Mouse (Mus musculus) embryonic facial prominence, embryonic 12.5 days (tissue): ENCODE results near the gene Zcwpw1. TPM values are rescaled to one million over a fixed set of nuclear protein-coding genes. Genes with fewer than 3 reads are reported as not detected.
"Not testable (repeated sequence)": the region's sequence is repeated elsewhere in the genome, so short reads cannot be mapped to it uniquely, and the experiment has no call there.

ENCODE experiments used
- ATAC-seq: fragments of 200-750 bp; cut with Nextera tagmentation; 2 replicates; pipeline ENCODE4 v1.8.0; 2017; ENCODE audit not compliant: insufficient number of reproducible peaks, insufficient read depth, low FRiP score, low TSS enrichment
- H3K27ac ChIP-seq: fragments of 300-500 bp; sonication (generic); 2 replicates; pipeline ENCODE4 v1.5.1; 2016; ENCODE audit warnings: mild to moderate bottlenecking
- H3K27me3 ChIP-seq: fragments of 300-500 bp; sonication (generic); 2 replicates; pipeline ENCODE4 v1.6.1; 2016; ENCODE audit warnings: mild to moderate bottlenecking, moderate library complexity
- H3K36me3 ChIP-seq: fragments of 300-500 bp; sonication (generic); 2 replicates; pipeline ENCODE4 v1.6.1; 2016; ENCODE audit warnings: mild to moderate bottlenecking
- H3K4me1 ChIP-seq: fragments of 300-500 bp; sonication (generic); 2 replicates; pipeline ENCODE4 v1.6.1; 2016
- H3K4me2 ChIP-seq: fragments of 300-500 bp; sonication (generic); replicated peaks from 2 replicates; pipeline ENCODE4 v1.6.1; 2016; ENCODE audit warnings: mild to moderate bottlenecking, moderate library complexity
- H3K4me3 ChIP-seq: fragments of 300-500 bp; sonication (generic); 2 replicates; pipeline ENCODE4 v1.5.1; 2016; ENCODE audit warnings: mild to moderate bottlenecking
- H3K9ac ChIP-seq: fragments of 300-500 bp; sonication (generic); 2 replicates; pipeline ENCODE4 v1.6.1; 2016; ENCODE audit warnings: mild to moderate bottlenecking, moderate library complexity
- H3K9me3 ChIP-seq: fragments of 300-500 bp; sonication (generic); 2 replicates; pipeline ENCODE4 v1.6.1; 2016; ENCODE audit warnings: mild to moderate bottlenecking, moderate library complexity
- WGBS: fragments of 180-500 bp; shearing (Covaris S2); methylation state at CpG from one replicate; pipeline ENCODE4 v1.1.7; 2016; 5-methylcytosine and 5-hydroxymethylcytosine counted together
- polyA plus RNA-seq: library from polyadenylated mRNA; unstranded; fragments of >200 nt; fragmentation: Nextera tagmentation; extraction: Ambion mirVana; gene quantifications from 2 replicates; pipeline ENCODE4 v1.2.1, GENCODE M21; 2016

The Zcwpw1 gene
- polyA plus RNA-seq, 1 experiment from 2014 or later: 39.3 TPM

GRCm38 (mm10) chr5:137826421-137826820 is 38.8 kb downstream of the Zcwpw1 start:
- no peak for ATAC-seq
- H3K27me3 ChIP-seq: no peaks in the 10 kb centered on the region
- H3K4me2 ChIP-seq: no peak overlapping the region
- no peaks in the 10 kb centered on the region for H3K4me1 ChIP-seq
- no peak overlapping the region for H3K27ac ChIP-seq
- H3K36me3 ChIP-seq: no peaks in the 10 kb centered on the region
- H3K4me3 ChIP-seq: no peak overlapping the region
- no peak overlapping the region for H3K9ac ChIP-seq
- WGBS: 55% methylated on average over 7 of the region's 7 CpGs
- H3K9me3 ChIP-seq: no peaks in the 10 kb centered on the region

DNA sequence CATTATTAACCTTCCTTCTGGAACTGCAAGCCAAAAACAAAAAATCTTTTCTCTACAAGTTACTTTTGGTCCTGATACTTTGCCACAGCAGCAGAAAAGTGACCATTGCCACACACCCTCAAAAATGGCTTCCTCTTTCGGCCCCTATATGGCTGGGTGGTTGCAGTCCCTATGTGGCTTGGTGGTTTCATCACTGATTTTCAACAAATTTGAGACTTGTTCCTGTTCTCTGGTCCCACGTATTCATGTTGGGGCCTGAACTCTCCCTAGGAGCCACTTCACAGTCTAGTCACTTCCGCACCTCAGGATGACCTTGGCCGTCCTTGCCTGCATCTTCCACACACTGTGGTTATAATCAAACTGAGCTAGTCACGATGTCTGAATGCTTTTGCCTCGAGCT is 41.1 kb downstream of the Zcwpw1 start:
- WGBS: 81% methylated on average over 6 of the region's 6 CpGs
- Histone ChIP-seq H3K4me3 (no peak overlapping the region), H3K9me3 (no peaks in the 10 kb centered on the region), H3K27me3 (no peaks in the 10 kb centered on the region), H3K4me1 (no peaks in the 10 kb centered on the region), H3K36me3 (no peaks in the 10 kb centered on the region), H3K4me2 (no peak overlapping the region), H3K9ac (no peak overlapping the region), H3K27ac (no peak overlapping the region)
- no peak for ATAC-seq

DNA sequence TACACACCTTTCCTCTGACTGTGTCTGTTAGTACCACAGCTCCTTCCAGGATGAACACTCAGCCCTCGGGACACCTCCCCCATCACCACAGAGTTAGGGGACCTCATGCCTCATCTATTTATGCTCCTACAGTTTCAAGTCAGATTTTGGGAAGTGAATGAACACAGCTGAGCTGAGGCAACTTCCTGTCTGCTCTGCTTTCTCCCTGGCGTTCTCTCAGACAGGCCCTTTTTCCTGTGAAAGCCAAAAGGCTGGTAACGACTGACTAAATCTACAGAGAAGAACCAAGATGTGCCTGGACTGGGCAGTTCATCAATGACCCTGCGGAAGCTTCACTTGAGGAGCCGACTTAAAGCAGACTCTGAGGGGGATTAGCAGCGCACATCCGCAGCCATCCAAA is 42.6 kb downstream of the Zcwpw1 start:
- no peaks in the 10 kb centered on the region for H3K36me3 ChIP-seq
- no peaks in the 10 kb centered on the region for H3K9me3 ChIP-seq
- no peak overlapping the region for H3K9ac ChIP-seq
- WGBS: 80% methylated on average over 7 of the region's 7 CpGs
- H3K27me3 ChIP-seq: no peaks in the 10 kb centered on the region
- H3K4me1 ChIP-seq: no peaks in the 10 kb centered on the region
- ATAC-seq: no peak
- no peak overlapping the region for H3K27ac ChIP-seq
- no peak overlapping the region for H3K4me3 ChIP-seq
- no peak overlapping the region for H3K4me2 ChIP-seq

GRCm38 (mm10) chr5:137831106-137831505 is 43.5 kb downstream of the Zcwpw1 start:
- H3K4me1 ChIP-seq: no peaks in the 10 kb centered on the region
- no peak overlapping the region for H3K9ac ChIP-seq
- H3K27ac ChIP-seq: no peak overlapping the region
- H3K9me3 ChIP-seq: no peaks in the 10 kb centered on the region
- no peaks in the 10 kb centered on the region for H3K27me3 ChIP-seq
- H3K4me2 ChIP-seq: no peak overlapping the region
- no peak overlapping the region for H3K4me3 ChIP-seq
- ATAC-seq: no peak
- no peaks in the 10 kb centered on the region for H3K36me3 ChIP-seq
- 84% methylated on average over 4 of the region's 4 CpGs for whole genome bisulfite sequencing

- H3K9ac ChIP-seq: no peak overlapping the region
These were observed 43.9 kb downstream of the Zcwpw1 start for GRCm38 (mm10) chr5:137831506-137831905.

DNA sequence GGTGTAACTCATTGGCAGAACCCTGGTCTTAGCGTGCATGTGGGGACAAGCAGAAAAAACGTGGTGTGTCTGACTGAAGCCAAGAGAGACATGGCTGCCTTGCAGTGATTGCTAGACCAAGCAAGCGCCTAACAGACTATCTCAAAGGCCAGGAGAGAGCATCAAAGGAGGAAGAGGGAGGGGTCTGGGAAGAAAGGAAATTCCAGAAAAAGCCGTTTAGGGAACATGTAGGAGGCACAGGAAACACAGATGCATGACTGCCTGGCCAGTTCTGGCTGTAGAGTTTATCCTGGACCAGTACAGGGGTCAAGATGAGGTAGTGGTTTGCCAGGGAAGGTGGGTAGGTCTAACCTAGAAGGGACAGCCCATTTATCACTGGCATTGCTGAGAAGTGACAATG is 45.9 kb downstream of the Zcwpw1 start:
- WGBS: 53% methylated on average over 4 of the region's 4 CpGs
- no peaks in the 10 kb centered on the region for H3K27me3 ChIP-seq
- no peak overlapping the region for H3K4me3 ChIP-seq
- no peak overlapping the region for H3K27ac ChIP-seq
- H3K9me3 ChIP-seq: no peaks in the 10 kb centered on the region
- no peak for ATAC-seq
- H3K4me1 ChIP-seq: no peaks in the 10 kb centered on the region
- no peak overlapping the region for H3K9ac ChIP-seq
- H3K36me3 ChIP-seq: no peaks in the 10 kb centered on the region
- H3K4me2 ChIP-seq: no peak overlapping the region

More at GRCm38 (mm10) chr5:137831506-137831905, 43.9 kb downstream of the Zcwpw1 start:
- Histone ChIP-seq H3K36me3 (no peaks in the 10 kb centered on the region), H3K4me1 (no peaks in the 10 kb centered on the region), H3K4me2 (no peak overlapping the region), H3K4me3 (no peak overlapping the region), H3K9me3 (no peaks in the 10 kb centered on the region), H3K27me3 (no peaks in the 10 kb centered on the region), H3K27ac (no peak overlapping the region)
- 76% methylated on average over 6 of the region's 6 CpGs for WGBS
- no peak for ATAC-seq

DNA sequence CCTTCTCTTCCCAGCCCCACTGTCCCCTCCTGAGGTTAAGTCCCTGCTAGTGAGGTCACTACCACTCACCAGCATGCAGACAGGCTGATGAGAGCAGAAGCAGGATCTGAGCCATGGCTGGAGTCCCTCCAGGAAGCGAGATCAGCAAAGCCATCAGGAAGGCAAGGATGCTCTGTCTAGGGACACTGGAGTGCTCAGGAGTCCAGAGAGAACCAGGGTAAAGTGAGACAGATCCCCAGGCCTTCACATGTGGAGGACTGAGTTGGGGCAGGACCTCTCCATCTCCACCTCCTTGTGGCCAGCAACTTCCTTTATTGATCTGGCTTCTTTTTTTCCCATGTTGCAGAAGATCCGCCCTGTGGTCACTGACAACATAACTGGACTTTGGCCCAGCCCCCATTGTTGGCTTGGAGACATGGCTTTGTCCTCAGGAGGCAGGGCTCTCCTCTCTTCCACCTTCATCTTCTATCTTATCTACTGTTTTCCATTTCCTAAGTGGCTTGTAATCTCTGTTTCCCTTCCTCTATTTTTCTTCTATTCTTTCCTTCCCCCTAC is 48.4 kb downstream of the Zcwpw1 start, which contains the start of gene Pilra:
Gene Pilra, minus strand, starts transcription at position 316 of the 555 bp plus-strand sequence.
- not testable (repeated sequence) for H3K9me3 ChIP-seq, H3K27me3 ChIP-seq, H3K4me1 ChIP-seq, H3K36me3 ChIP-seq, H3K27ac ChIP-seq, ATAC-seq, H3K4me2 ChIP-seq, H3K9ac ChIP-seq, H3K4me3 ChIP-seq
- 65% methylated on average over 2 of the region's 2 CpGs for WGBS

DNA sequence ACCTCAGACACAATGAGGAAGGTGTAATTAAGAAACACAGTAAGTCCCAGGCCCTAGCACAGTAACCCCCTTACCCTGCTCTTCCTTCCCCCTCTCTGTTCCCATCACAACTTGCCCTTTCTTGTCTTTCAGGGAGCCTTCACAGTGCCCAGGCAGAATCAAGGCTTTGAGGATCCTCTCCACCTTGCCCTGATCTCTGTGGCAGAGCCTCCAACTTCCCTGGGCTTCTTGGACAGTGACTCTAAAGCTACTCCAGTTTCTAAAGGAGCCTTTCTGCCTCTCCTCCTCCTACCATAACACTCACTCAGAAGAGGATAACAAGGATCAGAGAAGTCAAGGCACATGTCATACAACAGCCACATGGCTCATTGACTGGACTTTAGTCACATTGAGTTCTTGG is 49.0 kb downstream of the Zcwpw1 start:
- Histone ChIP-seq H3K9me3 (no peaks in the 10 kb centered on the region), H3K27ac (no peak overlapping the region), H3K4me1 (no peaks in the 10 kb centered on the region), H3K4me3 (no peak overlapping the region), H3K4me2 (no peak overlapping the region), H3K36me3 (no peaks in the 10 kb centered on the region), H3K9ac (no peak overlapping the region), H3K27me3 (no peaks in the 10 kb centered on the region)
- no peak for ATAC-seq

GRCm38 (mm10) chr5:137837110-137837509 is 49.5 kb downstream of the Zcwpw1 start:
- ATAC-seq, H3K4me3 ChIP-seq, H3K9ac ChIP-seq, H3K27ac ChIP-seq, H3K27me3 ChIP-seq, H3K36me3 ChIP-seq, H3K9me3 ChIP-seq, H3K4me2 ChIP-seq, H3K4me1 ChIP-seq: not testable (repeated sequence)

GRCm38 (mm10) chr5:137850313-137850712 is 62.7 kb downstream of the Zcwpw1 start:
- H3K36me3 ChIP-seq, H3K27ac ChIP-seq, H3K9ac ChIP-seq, H3K27me3 ChIP-seq, H3K4me2 ChIP-seq, H3K4me1 ChIP-seq, H3K9me3 ChIP-seq, H3K4me3 ChIP-seq, ATAC-seq: not testable (repeated sequence)
- WGBS: 81% methylated on average over 1 of the region's 1 CpGs

DNA sequence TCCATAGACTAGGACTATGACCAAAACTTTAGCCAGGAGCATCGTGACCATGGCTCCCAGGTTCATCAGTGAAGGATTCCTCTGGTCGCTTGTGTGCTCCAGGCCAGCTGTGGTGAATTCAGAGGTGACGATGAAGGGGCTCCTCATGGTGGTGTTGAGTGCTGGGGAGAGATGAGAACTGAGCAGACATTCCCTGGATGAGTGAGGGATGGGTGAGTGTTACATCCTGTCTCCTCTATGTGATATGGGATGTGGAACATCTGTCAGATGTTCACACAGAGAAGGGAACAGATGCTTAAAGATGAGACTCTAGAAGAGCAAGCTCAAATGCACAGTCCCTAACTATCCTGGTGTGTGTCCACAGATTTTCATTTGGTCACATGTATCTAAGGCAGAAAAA is 67.3 kb downstream of the Zcwpw1 start:
- not testable (repeated sequence) for H3K27me3 ChIP-seq, H3K4me2 ChIP-seq, H3K9ac ChIP-seq, H3K4me1 ChIP-seq, ATAC-seq, H3K36me3 ChIP-seq, H3K27ac ChIP-seq, H3K4me3 ChIP-seq, H3K9me3 ChIP-seq
- WGBS: 79% methylated on average over 3 of the region's 3 CpGs

DNA sequence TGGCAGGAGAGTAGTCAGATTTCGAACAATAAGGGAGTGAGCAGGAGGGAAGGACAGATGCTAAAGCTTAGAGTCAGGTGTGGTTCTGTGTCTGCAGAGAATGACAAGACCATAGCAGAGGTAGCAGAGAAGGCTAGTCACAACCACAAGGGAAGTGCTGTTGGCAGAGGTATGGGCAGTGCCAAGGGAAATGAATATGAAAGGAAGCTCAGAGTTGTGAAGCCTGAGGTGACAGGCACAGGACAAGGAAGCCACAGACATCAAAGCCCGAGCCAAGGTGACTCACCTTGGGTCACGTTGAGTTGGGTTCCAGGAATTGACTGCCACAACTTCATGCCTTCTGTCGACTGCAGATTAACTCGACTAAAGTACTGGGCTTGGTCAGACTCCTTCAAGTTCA is 69.3 kb downstream of the Zcwpw1 start:
- not testable (repeated sequence) for H3K4me2 ChIP-seq, H3K4me1 ChIP-seq, H3K36me3 ChIP-seq, H3K27me3 ChIP-seq, H3K9ac ChIP-seq, H3K4me3 ChIP-seq, ATAC-seq, H3K27ac ChIP-seq, H3K9me3 ChIP-seq
- WGBS: 78% methylated on average over 5 of the region's 5 CpGs
